18 mouse cellular contexts compared by ENCODE assay signal in the genomic region with DNA sequence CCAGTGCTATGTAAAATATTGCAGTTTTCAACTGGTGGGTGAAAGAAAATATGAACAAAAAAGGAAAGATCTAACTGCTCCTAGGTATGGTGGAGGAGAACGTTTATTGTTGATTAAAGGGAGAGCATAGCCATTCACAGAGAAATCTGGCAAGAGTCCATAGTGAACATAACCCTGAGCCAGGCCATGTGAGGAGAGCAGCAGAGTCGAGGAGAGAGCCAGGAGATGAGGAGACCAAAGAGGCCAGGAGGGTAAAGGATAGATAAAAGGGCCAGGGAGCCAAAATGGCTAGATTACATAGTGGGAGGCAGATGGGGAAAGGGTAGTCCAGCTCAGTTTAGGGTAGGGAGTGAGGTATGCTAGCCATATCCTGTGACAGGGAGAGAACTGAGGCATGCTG. TPM values are rescaled to one million over a fixed set of nuclear protein-coding genes. Genes with fewer than 3 reads are reported as not detected.
DNase-seq lines count a peak whose midpoint lies in the region; ATAC-seq and TF ChIP-seq lines count a peak whose summit lies in the region.
"Had no signal": no experiment of that assay in that cellular context is flagged by ENCODE, and none has a peak within 500 bp of the region (broad histone marks: within the 10 kb centered on the region; RNA-seq: fewer than 3 reads in every experiment).

No protein-coding gene starts in this region.

- peak overlapping the region; percentile 57; the same call in 1 of the 2 replicates for H3K27ac ChIP-seq in gastrocnemius, adult 2 months
- no peak overlapping the region for H3K27ac ChIP-seq in kidney, adult 2 months (ENCODE audit: insufficient read depth, low read depth, low read length)
- H3K27ac ChIP-seq in liver, postnatal 0 days (ENCODE audit: low read depth), result no peak overlapping the region
- H3K27ac ChIP-seq in heart, embryonic 16.5 days (ENCODE audit: low read length), result peak overlapping the region; percentile 51; the same call in 1 of the 2 replicates
- H3K27ac ChIP-seq: embryonic facial prominence, embryonic 13.5 days; limb, embryonic 12.5 days had no signal

- H3K36me3 ChIP-seq in kidney, adult 2 months (ENCODE audit: control insufficient read depth, insufficient read depth, low read length), result no peaks in the 10 kb centered on the region; the same call in 1 of the 2 replicates
- H3K36me3 ChIP-seq in liver, postnatal 0 days (replicated peaks; ENCODE audit: insufficient read depth, low read length), result no peaks in the 10 kb centered on the region
- peaks cover 3% of the 10 kb centered on the region; the same call in 1 of the 2 replicates for H3K36me3 ChIP-seq in heart, embryonic 16.5 days (ENCODE audit: control insufficient read depth, insufficient read depth)
- H3K36me3 ChIP-seq: embryonic facial prominence, embryonic 13.5 days; limb, embryonic 12.5 days had no signal

- H3K27me3 ChIP-seq in kidney, adult 2 months (replicated peaks; ENCODE audit: control insufficient read depth, insufficient read depth, low read length), result no peaks in the 10 kb centered on the region
- H3K27me3 ChIP-seq in liver, postnatal 0 days (ENCODE audit: insufficient read depth, low read length), result peaks cover 6% of the 10 kb centered on the region; the same call in 1 of the 2 replicates
- no peaks in the 10 kb centered on the region for H3K27me3 ChIP-seq in heart, embryonic 16.5 days (ENCODE audit: control insufficient read depth, insufficient read depth, low read length)
- H3K27me3 ChIP-seq: limb, embryonic 12.5 days had no signal

- intact Hi-C loops in gastrocnemius, adult 2 months (cut with DNase I), result no loop called here

- H3K4me3 ChIP-seq in gastrocnemius, adult 2 months, result peak overlapping the region; percentile 46
- H3K4me3 ChIP-seq in kidney, adult 2 months (ENCODE audit: insufficient read depth, low read depth, low read length), result no peak overlapping the region
- H3K4me3 ChIP-seq in liver, postnatal 0 days (ENCODE audit: low read depth, low read length), result no peak overlapping the region
- H3K4me3 ChIP-seq in heart, embryonic 16.5 days (ENCODE audit: low read length), result no peak overlapping the region
- H3K4me3 ChIP-seq: embryonic facial prominence, embryonic 13.5 days; limb, embryonic 12.5 days; megakaryocyte, embryonic 14.5 days had no signal

- H3K9ac ChIP-seq in liver, postnatal 0 days (replicated peaks), result no peak overlapping the region
- H3K9ac ChIP-seq in heart, embryonic 16.5 days (ENCODE audit: low read length), result no peak overlapping the region
- H3K9ac ChIP-seq: embryonic facial prominence, embryonic 13.5 days; limb, embryonic 12.5 days had no signal

- H3K4me2 ChIP-seq in liver, postnatal 0 days (ENCODE audit: low read depth, low read length), result no peak overlapping the region
- H3K4me2 ChIP-seq in heart, embryonic 16.5 days (ENCODE audit: low read depth, low read length), result no peak overlapping the region
- H3K4me2 ChIP-seq: embryonic facial prominence, embryonic 13.5 days; limb, embryonic 12.5 days had no signal

- no peak for DNase-seq in gastrocnemius, adult 2 months
- DNase-seq in gastrocnemius, postnatal 25 days, result no peak
- peak; percentile 70 for DNase-seq in kidney, adult 2 months
- DNase-seq in kidney, adult 18-20 months, result no peak
- DNase-seq in liver, postnatal 0 days, result no peak
- no peak for DNase-seq in liver
- DNase-seq: adrenal gland, postnatal 36 days; cerebellum, adult 9-10 months; layer of hippocampus, adult 9-11 months; lung, adult 2 months; thymus, postnatal 4 days had no signal

- peaks cover 27% of the 10 kb centered on the region for H3K4me1 ChIP-seq in kidney, adult 2 months (ENCODE audit: control insufficient read depth, insufficient read depth, low read length)
- peaks cover 22% of the 10 kb centered on the region for H3K4me1 ChIP-seq in liver, postnatal 0 days (ENCODE audit: insufficient read depth)
- H3K4me1 ChIP-seq in heart, embryonic 16.5 days (ENCODE audit: control insufficient read depth, insufficient read depth, low read length), result peaks cover 44% of the 10 kb centered on the region

- ATAC-seq in liver, postnatal 0 days, result peak; percentile 20; the same call in 1 of the 2 replicates
- ATAC-seq in heart, embryonic 16.5 days (replicated peaks; ENCODE audit: extremely low read depth, insufficient read depth, low FRiP score), result peak; percentile 63
- ATAC-seq: forebrain, embryonic 16.5 days; hindbrain, embryonic 16.5 days had no signal

- H3K9me3 ChIP-seq in liver, postnatal 0 days (ENCODE audit: low read length), result no peaks in the 10 kb centered on the region
- H3K9me3 ChIP-seq in heart, embryonic 16.5 days (replicated peaks; ENCODE audit: control insufficient read depth, low read length), result no peaks in the 10 kb centered on the region
- H3K9me3 ChIP-seq: embryonic facial prominence, embryonic 13.5 days; limb, embryonic 12.5 days; megakaryocyte, embryonic 14.5 days had no signal

- TF ChIP-seq POLR2A in kidney, adult 2 months (IDR thresholded peaks at IDR 0.05; ENCODE audit: low read depth, low read length), result no peak

- no peak for TF ChIP-seq EP300 in liver, postnatal 0 days (IDR thresholded peaks at IDR 0.05; ENCODE audit: low read depth)

- WGBS in kidney, adult 2 months, result 6% methylated on average over 2 of the region's 2 CpGs
- WGBS in liver, postnatal 0 days (ENCODE audit: insufficient replicate concordance), result 38% methylated on average over 2 of the region's 2 CpGs
- 16% methylated on average over 2 of the region's 2 CpGs for WGBS in heart, embryonic 16.5 days

- TF ChIP-seq CTCF in gastrocnemius, adult 2 months (IDR thresholded peaks at IDR 0.05), result no peak
- no peak for TF ChIP-seq CTCF in kidney, adult 2 months (conservative IDR thresholded peaks at IDR 0.05; ENCODE audit: insufficient read depth, insufficient read length, low read depth, low read length)
- TF ChIP-seq CTCF in liver, postnatal 0 days (IDR thresholded peaks at IDR 0.05; ENCODE audit: low read depth), result no peak

RNA-seq across cellular contexts. Expression of gene Gm49395, which starts 5.5 kb away (rescaled TPM):
- 1 to 10 TPM; 2.6 to 3.3 TPM for total RNA-seq in gastrocnemius, adult 2 months (2021)
- 1 to 10 TPM in 1 of 2 experiments, not detected in 1; 2.8 TPM for total RNA-seq in gastrocnemius, postnatal 25 days (2021)
- polyA plus RNA-seq in kidney, adult 2 months (2012; rRNA removed), result 3.8 and 7.4 TPM in 2 replicates
- 3.9 and 4.0 TPM in 2 replicates for polyA plus RNA-seq in liver, postnatal 0 days (2015; fragmentation: Nextera tagmentation; extraction: Ambion mirVana)
- 7.6 and 8.4 TPM in 2 replicates for polyA plus RNA-seq in heart, embryonic 16.5 days (2015; fragmentation: Nextera tagmentation; extraction: Ambion mirVana)
- total RNA-seq: midbrain, postnatal 0 days had no signal

RNA-seq across cellular contexts. Expression of gene Itga1, which starts 5.5 kb away (rescaled TPM):
- 10 to 100 TPM in 1 of 2 experiments, 1 to 10 TPM in 1; 7.8 to 12.9 TPM for total RNA-seq in gastrocnemius, adult 2 months (2021)
- 10 to 100 TPM in 1 of 2 experiments, 1 to 10 TPM in 1; 9.8 to 12.3 TPM for total RNA-seq in gastrocnemius, postnatal 25 days (2021)
- polyA plus RNA-seq in kidney, adult 2 months (2012; rRNA removed), result 16.5 and 17.9 TPM in 2 replicates
- 4.9 and 5.9 TPM in 2 replicates for polyA plus RNA-seq in liver, postnatal 0 days (2015; fragmentation: Nextera tagmentation; extraction: Ambion mirVana)
- polyA plus RNA-seq in heart, embryonic 16.5 days (2015; fragmentation: Nextera tagmentation; extraction: Ambion mirVana), result 26.3 and 29.2 TPM in 2 replicates

RNA-seq across cellular contexts. Expression of gene Pelo, which starts 6.2 kb away (rescaled TPM):
- 10 to 100 TPM; 10.5 to 10.7 TPM for total RNA-seq in gastrocnemius, adult 2 months (2021)
- 10 to 100 TPM in 1 of 2 experiments, 1 to 10 TPM in 1; 9.7 to 11.8 TPM for total RNA-seq in gastrocnemius, postnatal 25 days (2021)
- 29.0 and 32.3 TPM in 2 replicates for polyA plus RNA-seq in kidney, adult 2 months (2012; rRNA removed)
- 4.7 and 5.4 TPM in 2 replicates for polyA plus RNA-seq in liver, postnatal 0 days (2015; fragmentation: Nextera tagmentation; extraction: Ambion mirVana)
- polyA plus RNA-seq in heart, embryonic 16.5 days (2015; fragmentation: Nextera tagmentation; extraction: Ambion mirVana), result 6.5 and 6.9 TPM in 2 replicates

Comparison
In these comparisons a context has a peak if more than half of its experiments do, and no peak if none do; other contexts are left out.
1. H3K27ac ChIP-seq: peak in gastrocnemius, adult 2 months (single experiment) and heart, embryonic 16.5 days (single experiment); none in kidney, adult 2 months (single experiment) and liver, postnatal 0 days (single experiment).